Mouse (Mus musculus): ENCODE results near the gene Emc9. TPM values are rescaled to one million over a fixed set of nuclear protein-coding genes. Genes with fewer than 3 reads are reported as not detected.

Emc9 gene
- 7.9 and 8.0 TPM in 2 replicates for polyA plus RNA-seq (2016; fragmentation: Nextera tagmentation; extraction: Ambion mirVana)

GRCm38 (mm10) chr14:55584702-55585565 is at the start of gene Emc9:
TSS of gene Emc9 (minus strand) at chr14:55585302.
- Histone ChIP-seq H3K27ac (replicated peaks) (peak within 1 kb of the TSS; percentile 79), H3K4me1 (peaks cover 18% of the 10 kb centered on the region), H3K4me3 (peak within 1 kb of the TSS; percentile 68), H3K9me3 (replicated peaks) (no peaks in the 10 kb centered on the region), H3K36me3 (peaks cover 49% of the 10 kb centered on the region), H3K27me3 (ENCODE audit: low read depth, poor library complexity, severe bottlenecking) (peaks cover 17% of the 10 kb centered on the region)
- WGBS: 2% methylated on average over 43 of the region's 43 CpGs
- DNase-seq (ENCODE audit: low spot score): peak; percentile 69

DNA sequence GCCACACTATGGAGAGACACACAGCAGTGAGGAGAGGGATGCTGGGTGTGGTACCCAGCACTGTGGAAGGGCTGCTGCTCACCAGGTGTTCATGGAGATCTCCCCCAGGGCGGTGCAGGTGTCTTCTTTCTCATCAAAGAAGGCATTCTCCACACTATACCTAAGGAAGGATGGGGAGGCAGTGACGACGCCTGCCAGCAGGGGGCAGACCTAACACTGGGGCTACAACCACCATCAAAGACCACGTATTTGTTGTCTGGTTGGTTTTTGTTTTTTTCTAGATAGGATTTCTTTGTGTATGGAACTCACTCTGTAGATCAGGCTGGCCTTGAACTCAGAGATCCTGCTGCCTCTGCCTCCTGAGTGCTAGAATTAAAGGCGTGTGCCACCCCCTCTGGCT is 44.2 kb upstream of the Emc9 start:
- no peak for DNase-seq (ENCODE audit: low spot score)
- Histone ChIP-seq H3K4me3 (no peak overlapping the region), H3K27ac (replicated peaks) (no peak overlapping the region), H3K4me1 (peaks cover 5% of the 10 kb centered on the region), H3K27me3 (ENCODE audit: low read depth, poor library complexity, severe bottlenecking) (no peaks in the 10 kb centered on the region), H3K36me3 (peaks cover 100% of the 10 kb centered on the region), H3K9me3 (replicated peaks) (no peaks in the 10 kb centered on the region)
- WGBS: 67% methylated on average over 5 of the region's 5 CpGs

GRCm38 (mm10) chr14:55628077-55628827 is 43.1 kb upstream of the Emc9 start:
- whole genome bisulfite sequencing: 95% methylated on average over 27 of the region's 27 CpGs
- no peaks in the 10 kb centered on the region for H3K4me1 ChIP-seq
- no peak for DNase-seq (ENCODE audit: low spot score)
- no peaks in the 10 kb centered on the region for H3K9me3 ChIP-seq (replicated peaks)
- peaks cover 97% of the 10 kb centered on the region for H3K36me3 ChIP-seq
- no peak overlapping the region for H3K4me3 ChIP-seq
- no peaks in the 10 kb centered on the region for H3K27me3 ChIP-seq (ENCODE audit: low read depth, poor library complexity, severe bottlenecking)
- no peak overlapping the region for H3K27ac ChIP-seq (replicated peaks)

DNA sequence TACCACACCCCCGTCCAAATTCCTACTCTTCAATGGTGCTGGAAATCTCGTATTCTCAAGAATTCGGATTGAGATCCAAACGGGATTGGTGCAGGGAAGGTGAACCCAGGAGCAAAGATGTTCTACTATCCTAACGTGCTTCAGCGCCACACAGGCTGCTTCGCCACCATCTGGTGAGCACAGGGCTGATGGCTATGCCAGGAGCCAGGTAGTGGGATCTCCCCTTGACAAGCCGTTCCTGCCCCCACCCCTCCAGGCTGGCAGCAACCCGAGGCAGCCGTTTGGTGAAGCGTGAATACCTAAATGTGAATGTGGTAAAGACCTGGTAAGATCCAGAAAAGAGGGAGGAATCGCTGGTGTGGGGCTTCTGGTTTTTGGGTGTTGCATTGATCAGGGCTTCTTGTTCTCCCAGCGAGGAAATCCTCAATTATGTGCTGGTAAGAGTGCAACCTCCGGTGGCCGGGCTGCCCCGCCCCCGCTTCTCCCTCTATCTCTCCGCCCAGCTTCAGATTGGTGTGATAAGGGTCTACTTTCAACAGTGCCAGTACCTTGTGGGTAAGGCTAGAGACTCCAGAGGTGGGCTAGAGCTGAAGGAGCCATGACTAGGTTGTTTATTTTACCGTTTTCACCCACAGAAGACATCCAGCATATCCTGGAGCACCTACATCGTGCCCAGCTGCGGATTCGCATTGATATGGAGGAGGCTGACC is 33.5 kb upstream of the Emc9 start:
- peak overlapping the region; percentile 38 for H3K4me3 ChIP-seq
- no peaks in the 10 kb centered on the region for H3K9me3 ChIP-seq (replicated peaks)
- peaks cover 6% of the 10 kb centered on the region for H3K27me3 ChIP-seq (ENCODE audit: low read depth, poor library complexity, severe bottlenecking)
- DNase-seq (ENCODE audit: low spot score): no peak
- no peak overlapping the region; the same call in 1 of the 2 replicates for H3K27ac ChIP-seq (replicated peaks)
- WGBS: 60% methylated on average over 22 of the region's 22 CpGs
- 0 out of 2 replicates have a peak, but pooled peaks cover under 1% of the 10 kb centered on the region for H3K36me3 ChIP-seq
- H3K4me1 ChIP-seq: peaks cover 18% of the 10 kb centered on the region

DNA sequence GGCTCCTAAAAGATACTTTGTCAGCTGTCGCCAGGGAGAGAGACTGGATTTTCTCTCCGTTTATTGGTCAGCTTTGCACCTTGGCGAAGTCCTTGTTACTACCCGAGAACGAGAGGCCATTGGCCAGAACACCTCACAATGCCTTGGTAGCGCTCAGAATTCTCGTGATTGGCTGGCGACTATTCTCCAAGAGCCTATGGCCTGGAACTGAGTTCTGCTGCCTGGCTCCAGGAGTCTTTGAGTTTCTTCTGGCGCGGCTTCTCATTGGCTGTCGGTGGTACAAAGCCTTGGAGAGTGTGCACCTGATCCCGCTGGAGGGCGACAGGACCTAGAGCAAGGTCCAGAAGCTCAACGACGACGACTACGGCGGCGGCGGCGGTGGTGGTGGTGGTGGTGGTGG is 32.7 kb upstream of the Emc9 start, which contains the start of gene Rec8:
TSS of gene Rec8 (plus strand) at position 216 of the 400 bp plus-strand sequence.
- Histone ChIP-seq H3K27ac (replicated peaks) (no peak within 1 kb of the TSS; the same call in 1 of the 2 replicates), H3K4me3 (peak within 1 kb of the TSS; percentile 38), H3K27me3 (ENCODE audit: low read depth, poor library complexity, severe bottlenecking) (peaks cover 6% of the 10 kb centered on the region), H3K36me3 (no peaks in the 10 kb centered on the region), H3K9me3 (replicated peaks) (no peaks in the 10 kb centered on the region), H3K4me1 (peaks cover 18% of the 10 kb centered on the region)
- peak; percentile 43 for DNase-seq (ENCODE audit: low spot score)
- 18% methylated on average over 21 of the region's 21 CpGs for WGBS

DNA sequence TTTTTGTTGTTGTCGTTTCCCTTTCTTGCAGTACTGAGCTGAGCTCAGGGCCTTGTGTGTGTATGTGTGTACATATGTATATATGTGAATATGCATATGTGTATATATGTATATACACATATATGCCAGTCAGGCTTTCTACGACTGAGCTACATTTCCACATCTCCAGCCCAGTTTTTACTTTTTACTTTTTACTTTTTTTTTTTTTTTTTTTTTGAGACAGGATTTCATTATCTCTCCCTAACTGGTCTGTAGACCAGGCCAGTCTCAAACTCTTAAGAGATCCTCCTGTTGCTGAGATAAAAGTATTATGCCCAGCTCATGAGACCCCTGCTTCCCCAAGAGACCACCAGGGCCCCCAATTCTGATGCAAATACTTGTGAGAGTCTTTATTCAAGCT is 31.7 kb upstream of the Emc9 start:
- H3K4me3 ChIP-seq: no peak overlapping the region
- DNase-seq (ENCODE audit: low spot score): no peak
- no peaks in the 10 kb centered on the region for H3K36me3 ChIP-seq
- H3K27me3 ChIP-seq (ENCODE audit: low read depth, poor library complexity, severe bottlenecking): peaks cover 6% of the 10 kb centered on the region
- no peaks in the 10 kb centered on the region for H3K9me3 ChIP-seq (replicated peaks)
- no peak overlapping the region for H3K27ac ChIP-seq (replicated peaks)
- 92% methylated on average over 2 of the region's 2 CpGs for WGBS
- peaks cover 18% of the 10 kb centered on the region for H3K4me1 ChIP-seq

DNA sequence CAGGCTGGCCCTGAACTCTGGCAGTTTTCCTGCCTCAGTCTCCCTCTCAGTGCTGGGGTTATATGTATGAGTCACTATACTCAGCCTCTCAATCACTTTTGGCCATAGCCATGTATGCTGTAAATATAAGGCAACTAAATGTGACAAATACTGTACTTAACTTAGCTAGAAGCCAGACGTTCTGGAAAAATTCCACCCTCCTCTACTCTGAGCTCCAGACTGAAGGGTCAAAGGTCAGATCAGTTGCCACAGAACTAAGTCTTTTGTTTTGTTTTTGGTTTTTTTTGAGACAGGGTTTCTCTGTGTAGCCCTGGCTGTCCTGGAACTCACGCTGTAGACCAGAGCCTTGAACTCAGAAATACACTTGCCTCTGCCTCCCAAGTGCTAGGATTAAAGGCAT is 30.8 kb upstream of the Emc9 start:
- no peak for DNase-seq (ENCODE audit: low spot score)
- no peak overlapping the region for H3K4me3 ChIP-seq
- H3K27ac ChIP-seq (replicated peaks): no peak overlapping the region
- peaks cover 18% of the 10 kb centered on the region for H3K4me1 ChIP-seq
- H3K9me3 ChIP-seq (replicated peaks): no peaks in the 10 kb centered on the region
- WGBS: 38% methylated on average over 2 of the region's 2 CpGs
- peaks cover 6% of the 10 kb centered on the region for H3K27me3 ChIP-seq (ENCODE audit: low read depth, poor library complexity, severe bottlenecking)
- no peaks in the 10 kb centered on the region for H3K36me3 ChIP-seq

- 85% methylated on average over 7 of the region's 7 CpGs for WGBS
These were observed 29.6 kb upstream of the Emc9 start for GRCm38 (mm10) chr14:55614565-55615178.

GRCm38 (mm10) chr14:55613346-55613745 is 28.2 kb upstream of the Emc9 start:
- Histone ChIP-seq H3K4me1 (peaks cover 12% of the 10 kb centered on the region), H3K27ac (replicated peaks) (no peak overlapping the region), H3K27me3 (ENCODE audit: low read depth, poor library complexity, severe bottlenecking) (peaks cover 1% of the 10 kb centered on the region), H3K9me3 (replicated peaks) (no peaks in the 10 kb centered on the region), H3K4me3 (no peak overlapping the region), H3K36me3 (peaks cover 16% of the 10 kb centered on the region)
- no peak for DNase-seq (ENCODE audit: low spot score)
- 76% methylated on average over 6 of the region's 6 CpGs for WGBS

More at GRCm38 (mm10) chr14:55614565-55615178, 29.6 kb upstream of the Emc9 start:
- no peak for DNase-seq (ENCODE audit: low spot score)
- H3K9me3 ChIP-seq (replicated peaks): no peaks in the 10 kb centered on the region
- peaks cover 18% of the 10 kb centered on the region for H3K4me1 ChIP-seq
- H3K27me3 ChIP-seq (ENCODE audit: low read depth, poor library complexity, severe bottlenecking): peaks cover 6% of the 10 kb centered on the region
- H3K27ac ChIP-seq (replicated peaks): no peak overlapping the region
- H3K4me3 ChIP-seq: no peak overlapping the region
- peaks cover 3% of the 10 kb centered on the region for H3K36me3 ChIP-seq

DNA sequence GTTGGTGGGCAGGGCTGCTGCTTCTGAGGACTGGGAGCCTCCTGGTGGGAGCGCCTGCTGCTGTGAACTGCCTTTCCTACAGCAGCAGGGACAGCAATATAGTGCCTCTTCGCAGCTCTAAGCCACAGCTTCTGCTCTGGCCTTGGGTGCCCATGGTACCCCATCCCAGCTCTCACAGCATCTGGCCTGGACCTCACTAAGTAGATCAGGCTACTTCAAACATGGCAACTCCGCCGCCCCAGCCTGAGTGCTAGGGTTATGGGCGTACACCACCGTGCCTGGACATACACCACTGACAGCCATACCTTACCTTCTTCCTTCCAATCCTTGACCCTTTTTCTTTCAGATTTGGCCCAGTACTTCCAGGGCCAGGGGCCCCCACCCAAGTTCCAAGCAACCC is 23.2 kb upstream of the Emc9 start:
- H3K36me3 ChIP-seq: peaks cover 57% of the 10 kb centered on the region
- 96% methylated on average over 6 of the region's 6 CpGs for WGBS
- DNase-seq (ENCODE audit: low spot score): no peak
- H3K4me3 ChIP-seq: no peak overlapping the region
- no peaks in the 10 kb centered on the region for H3K9me3 ChIP-seq (replicated peaks)
- H3K4me1 ChIP-seq: peaks cover 12% of the 10 kb centered on the region
- no peaks in the 10 kb centered on the region for H3K27me3 ChIP-seq (ENCODE audit: low read depth, poor library complexity, severe bottlenecking)
- no peak overlapping the region for H3K27ac ChIP-seq (replicated peaks)

DNA sequence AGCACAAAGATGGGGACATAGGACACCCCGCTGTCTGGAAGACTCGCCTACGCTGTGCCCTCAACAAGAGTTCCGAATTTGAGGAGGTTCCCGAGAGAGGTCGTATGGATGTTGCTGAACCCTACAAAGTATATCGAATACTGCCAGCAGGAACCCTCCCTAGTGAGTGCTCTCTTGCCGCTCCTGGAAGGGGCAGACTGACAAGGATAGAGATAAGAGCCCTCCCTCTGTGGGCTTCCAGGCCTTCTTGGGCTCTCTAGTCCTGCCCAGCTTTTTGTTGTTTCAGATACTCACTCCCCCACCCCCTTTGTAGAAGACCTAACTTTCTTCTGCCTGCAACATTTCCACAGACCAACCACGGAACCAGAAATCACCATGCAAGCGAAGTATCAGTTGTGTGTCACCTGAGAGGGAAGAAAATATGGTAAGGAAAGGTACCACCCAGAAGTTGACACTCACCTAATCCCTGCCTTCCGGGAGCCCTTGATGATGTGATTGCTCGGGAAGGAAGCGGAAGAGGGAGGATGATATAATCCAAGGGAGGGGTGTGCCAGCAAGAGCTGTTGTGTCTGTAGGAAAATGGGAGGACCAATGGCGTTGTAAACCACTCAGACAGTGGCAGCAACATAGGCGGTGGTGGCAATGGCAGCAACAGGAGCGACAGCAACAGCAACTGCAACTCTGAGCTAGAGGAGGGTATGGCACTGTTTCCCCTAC is 20.8 kb upstream of the Emc9 start:
- 92% methylated on average over 16 of the region's 16 CpGs for WGBS
- no peaks in the 10 kb centered on the region for H3K27me3 ChIP-seq (ENCODE audit: low read depth, poor library complexity, severe bottlenecking)
- peaks cover 81% of the 10 kb centered on the region for H3K36me3 ChIP-seq
- H3K4me3 ChIP-seq: no peak overlapping the region
- no peaks in the 10 kb centered on the region for H3K9me3 ChIP-seq (replicated peaks)
- no peak overlapping the region for H3K27ac ChIP-seq (replicated peaks)
- DNase-seq (ENCODE audit: low spot score): no peak
- peaks cover 14% of the 10 kb centered on the region for H3K4me1 ChIP-seq
